Mouse (Mus musculus) heart, postnatal 0 days (tissue): ENCODE results near the gene Rbms3.

Experiments
- CTCF ChIP-seq: IDR thresholded peaks from 2 replicates; pipeline ENCODE4 v1.5.1; 2016; ENCODE audit warnings: antibody characterized with exemption, control low read depth, low read depth
- EP300 ChIP-seq: IDR thresholded peaks from 2 replicates; pipeline ENCODE4 v1.6.1; 2016; ENCODE audit warnings: antibody characterized with exemption, low read depth

DNA sequence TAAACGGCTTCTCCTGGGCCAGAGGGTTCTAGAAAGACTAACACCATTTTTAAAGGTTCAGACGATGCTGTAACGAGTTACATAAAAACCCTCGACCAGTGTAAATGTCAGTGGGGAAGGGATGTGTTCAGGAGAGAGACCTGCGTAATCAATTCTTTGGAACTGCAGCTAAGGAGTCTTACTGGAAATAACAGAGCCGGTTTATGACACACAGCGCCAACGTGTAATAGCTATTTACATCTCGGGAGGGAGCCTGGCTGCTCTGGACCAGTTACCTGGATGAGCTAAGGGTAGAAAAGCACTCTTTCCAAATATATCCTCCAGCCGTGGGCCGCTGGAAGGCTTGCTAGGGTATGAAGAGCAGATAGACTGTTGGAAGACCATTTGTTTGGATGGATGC is 598.5 kb downstream of the Rbms3 start:
- no peak for TF ChIP-seq EP300
- no peak for TF ChIP-seq CTCF
